Mouse (Mus musculus) ES-Bruce4 (cell line): ENCODE measurements around the gene Wdr60.

Source experiments
- CTCF ChIP-seq: IDR thresholded peaks from one replicate; pipeline ENCODE4 v1.8.1; 2011; ENCODE audit warnings: low read depth, low read length
- EP300 ChIP-seq: IDR thresholded peaks from 2 replicates; pipeline ENCODE4 v1.6.1; 2011; ENCODE audit warnings: low read depth, low read length; ENCODE audit not compliant: insufficient read depth
- POLR2A ChIP-seq: IDR thresholded peaks from one replicate; pipeline ENCODE4 v1.8.1; 2011; ENCODE audit warnings: low read length; ENCODE audit not compliant: insufficient read depth

GRCm38 (mm10) chr12:116275631-116276030, 12.8 kb upstream of the Wdr60 start:
- no peak for TF ChIP-seq EP300
- TF ChIP-seq CTCF: no peak
- TF ChIP-seq POLR2A: no peak
